Mouse (Mus musculus) lung, postnatal 0 days (tissue): ENCODE results near the gene 2310022B05Rik.

Experiments used
- CTCF ChIP-seq: IDR thresholded peaks from 2 replicates; pipeline ENCODE4 v1.5.1; 2016; ENCODE audit warnings: antibody characterized with exemption, mild to moderate bottlenecking
- EP300 ChIP-seq: IDR thresholded peaks from 2 replicates; pipeline ENCODE4 v1.6.1; 2016; ENCODE audit warnings: antibody characterized with exemption, mild to moderate bottlenecking, control low read depth

GRCm38 (mm10) chr8:124663874-124664230 lies 683 bp upstream of the 2310022B05Rik start:
- TF ChIP-seq CTCF (no peak; the same call in 1 of the 2 replicates), EP300 (no peak)
